Mouse (Mus musculus): ENCODE results near the gene Syne4.

The Syne4 gene

DNA sequence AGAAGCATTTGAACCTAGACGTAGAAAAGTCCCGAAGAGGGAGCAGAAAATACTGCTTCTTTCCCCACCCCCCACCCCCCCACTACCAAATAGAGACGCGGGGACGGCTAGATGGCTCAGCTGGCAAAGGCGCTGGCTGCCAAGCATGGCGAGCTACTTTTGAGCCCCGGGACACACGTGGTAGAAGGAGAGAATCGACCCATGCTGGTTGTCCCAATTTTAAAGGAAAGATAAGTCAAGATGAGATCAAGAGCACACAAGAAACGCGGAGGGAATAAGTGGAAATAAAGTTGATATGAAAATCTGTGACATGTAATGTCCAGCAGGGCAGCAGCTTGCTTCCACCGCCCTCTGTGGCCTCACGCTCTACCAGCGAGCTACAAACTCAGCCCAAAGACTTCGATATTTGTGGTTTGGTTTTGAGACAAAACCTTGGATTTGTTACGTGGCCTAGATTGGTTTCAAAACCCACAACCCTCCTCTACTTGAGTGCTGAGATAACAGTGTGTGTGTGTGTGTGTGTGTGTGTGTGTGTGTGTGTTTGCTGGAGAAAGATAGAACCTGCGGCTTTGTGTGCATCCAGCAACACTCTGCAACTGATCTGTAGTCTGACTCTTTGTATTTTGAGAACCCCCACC, 18.1 kb downstream of the Syne4 start:
- DNase-seq: no peak

DNA sequence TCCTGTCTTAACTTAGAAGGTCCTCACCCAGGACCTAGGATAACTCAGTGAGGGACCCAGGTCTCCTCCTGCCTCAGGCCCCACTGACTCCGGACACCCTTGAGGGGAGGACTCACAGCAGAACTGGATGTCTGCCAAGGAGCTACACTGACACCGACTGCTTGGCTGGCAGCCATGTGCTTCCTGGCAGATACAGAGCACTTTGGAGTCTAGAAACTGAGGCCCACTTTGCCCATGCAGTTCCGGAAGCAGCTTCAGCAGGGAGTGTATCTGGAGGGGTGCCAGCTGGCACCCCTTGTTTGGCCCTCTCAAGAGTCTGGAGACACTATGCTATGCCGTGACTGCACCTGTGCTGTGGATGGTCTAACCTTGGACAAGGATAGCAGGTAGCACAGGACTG, 18.8 kb downstream of the Syne4 start:
- DNase-seq: peak; percentile 78

DNA sequence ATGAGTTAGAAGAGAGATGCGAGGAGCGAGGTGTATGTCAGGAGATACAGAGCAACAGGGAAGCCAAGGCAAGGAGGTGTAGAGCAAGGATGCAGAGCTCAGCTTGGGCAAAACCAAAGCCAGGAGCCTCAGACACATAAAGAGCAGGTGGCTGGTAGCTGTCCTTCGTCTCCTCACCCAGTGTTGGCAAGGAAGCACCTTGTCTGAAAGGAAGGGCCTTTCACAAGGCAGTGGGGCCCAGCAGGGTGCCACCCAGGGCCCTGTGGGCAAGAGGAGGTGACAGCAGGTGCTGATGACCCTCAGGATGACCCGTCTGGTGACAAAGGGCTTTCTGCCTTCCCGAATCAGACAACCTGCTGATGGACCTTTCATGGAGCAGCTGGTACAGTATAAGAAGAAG, 20.0 kb downstream of the Syne4 start:
- no peak for DNase-seq

DNA sequence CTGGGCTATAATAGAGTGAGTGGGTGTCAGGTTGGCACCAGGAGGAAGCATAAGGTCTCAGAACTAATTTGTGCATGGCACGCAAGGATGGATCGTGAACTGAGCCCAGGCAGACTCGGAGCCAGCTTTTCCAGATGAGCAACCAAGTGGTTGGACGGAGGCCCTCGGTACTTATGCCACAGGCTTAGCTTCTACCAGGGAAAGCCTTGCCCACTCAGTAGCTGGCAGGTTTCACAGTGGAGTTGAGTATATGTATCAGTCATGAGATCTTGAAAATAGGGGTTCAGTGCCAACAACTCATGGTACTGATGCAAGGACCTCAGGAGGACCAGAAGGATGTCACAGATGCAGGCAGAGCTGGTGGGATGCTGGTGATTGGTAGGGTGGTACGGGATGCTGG, 21.1 kb downstream of the Syne4 start:
- DNase-seq: no peak

DNA sequence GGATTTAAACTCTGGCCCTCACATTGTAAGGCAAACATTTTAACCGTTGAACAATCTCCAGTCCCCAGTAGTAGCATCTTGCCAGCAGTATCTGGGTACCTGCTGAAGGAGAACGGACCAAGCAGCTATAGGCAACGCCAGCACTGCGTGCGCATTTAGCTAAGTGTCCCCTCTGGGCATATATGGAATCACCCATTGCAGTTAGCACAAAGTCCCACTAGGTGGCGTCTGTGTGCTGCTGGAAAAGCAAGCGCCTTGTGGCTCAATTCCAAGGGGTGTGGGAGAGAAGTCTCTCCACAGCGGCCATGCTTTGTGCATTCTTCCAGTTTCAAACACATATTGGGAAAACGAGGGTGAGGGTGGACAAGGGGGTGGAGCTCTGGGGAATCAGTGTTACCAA, 21.8 kb downstream of the Syne4 start:
- peak; percentile 97 for DNase-seq

DNA sequence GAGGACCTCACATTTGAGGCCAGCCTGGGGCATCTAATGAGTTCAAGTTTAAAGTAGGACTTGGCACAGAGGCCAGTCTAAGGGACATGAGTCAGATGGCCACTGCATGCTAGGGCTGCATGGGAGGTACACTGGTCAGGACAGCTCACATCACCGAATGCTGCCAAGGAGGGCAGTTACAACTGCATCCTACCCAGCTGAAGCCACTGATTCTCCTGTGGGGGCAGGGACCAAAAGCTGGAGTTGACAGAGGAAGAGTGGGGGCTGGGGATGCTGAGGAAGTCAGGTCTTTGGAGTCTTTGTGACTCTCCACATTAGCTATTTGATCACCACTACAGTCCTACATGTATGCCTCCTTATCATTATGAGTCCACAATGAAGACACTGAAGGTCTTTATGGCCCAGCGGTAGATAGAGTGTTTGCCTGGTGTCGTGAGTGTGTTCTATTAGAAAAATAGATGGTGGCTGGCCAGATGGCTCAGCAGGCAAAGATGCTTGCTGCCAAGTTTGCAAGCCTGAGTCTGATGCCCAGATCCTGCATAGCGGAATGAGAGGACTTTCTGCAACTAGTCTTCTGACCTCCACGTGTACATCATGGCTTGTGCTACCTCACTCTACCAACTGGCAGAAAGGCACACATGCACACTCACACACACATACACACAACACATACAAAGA, 25.0 kb downstream of the Syne4 start:
- no peak for DNase-seq

DNA sequence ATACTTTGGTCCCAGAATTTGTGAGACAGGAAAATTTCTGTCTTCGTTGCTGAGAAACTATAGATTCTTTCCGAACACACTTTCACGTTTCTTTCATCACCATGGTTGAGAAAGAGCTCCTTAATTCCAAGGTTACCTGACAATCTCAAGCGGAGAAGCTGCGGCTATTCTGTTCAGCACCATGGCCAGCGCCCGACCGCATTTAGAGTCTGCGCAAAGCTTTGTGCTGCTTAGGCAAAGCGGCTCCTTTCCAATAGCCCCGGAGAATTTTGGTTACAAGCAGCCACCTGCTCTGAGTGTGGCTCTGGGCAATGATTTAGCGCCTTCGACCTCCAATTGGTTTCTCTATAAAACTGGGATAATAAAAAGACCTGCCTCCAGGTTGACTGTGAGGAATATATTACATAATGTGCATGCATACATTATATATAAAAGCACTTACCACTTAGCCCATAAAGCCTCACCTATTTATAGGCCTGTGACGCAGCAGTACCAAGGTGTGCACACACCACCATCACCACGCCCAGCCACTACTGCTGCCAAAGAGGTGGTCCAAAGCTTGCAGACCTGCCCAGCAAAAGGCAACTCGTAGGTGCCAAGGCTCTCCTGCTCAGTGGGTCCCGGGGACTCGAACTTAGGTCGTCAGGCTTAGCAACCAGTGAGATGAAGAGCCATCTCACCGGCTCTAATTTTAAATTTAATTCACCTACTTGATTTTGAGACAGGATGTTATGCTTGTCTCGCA, 32.2 kb downstream of the Syne4 start:
- DNase-seq: peak; percentile 52

DNA sequence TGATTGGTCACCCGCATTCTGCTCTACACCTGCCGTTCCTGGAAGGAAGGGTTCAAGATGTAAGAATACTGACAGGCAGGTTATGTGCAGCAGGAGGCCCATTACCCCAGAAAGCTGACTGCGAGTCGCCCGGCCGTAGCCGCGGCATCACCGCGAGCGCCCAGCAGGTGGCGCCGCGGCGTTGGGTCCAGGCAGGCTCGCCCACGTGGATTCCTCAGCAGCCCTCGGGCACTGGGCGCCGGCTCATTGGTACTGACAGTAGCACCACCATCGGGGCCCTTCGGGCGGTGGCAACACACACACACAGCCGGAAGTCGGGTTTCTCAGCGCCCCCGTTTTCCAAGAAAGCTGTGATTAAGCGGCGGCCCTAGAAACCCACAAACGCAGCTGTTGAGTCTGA, 33.2 kb downstream of the Syne4 start:
- peak; percentile 79 for DNase-seq

DNA sequence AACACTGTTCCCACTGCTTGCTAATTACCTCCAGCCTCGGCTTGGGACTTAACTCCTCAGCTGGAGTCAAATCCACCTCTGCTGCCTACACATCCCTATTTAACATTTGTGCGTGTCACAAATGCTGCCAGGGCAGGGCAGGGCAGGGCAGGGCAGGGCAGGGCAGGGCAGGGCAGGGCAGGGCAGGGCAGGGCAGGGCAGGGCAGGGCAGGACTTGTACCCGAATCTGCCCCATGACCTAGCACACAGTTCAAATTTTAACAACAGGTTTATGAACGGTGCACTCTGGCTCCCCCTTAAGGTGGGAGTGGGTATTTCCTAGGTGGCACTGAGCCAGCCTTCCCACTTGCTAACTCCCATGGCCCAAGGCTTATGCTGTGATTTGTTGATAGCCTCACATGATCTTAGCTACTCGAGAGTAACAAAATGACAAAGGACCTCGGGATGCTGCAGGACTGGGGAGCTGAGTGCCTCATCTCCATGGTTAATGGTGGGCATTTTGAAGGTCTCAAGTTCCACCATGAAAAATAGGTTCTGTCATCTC, 38.7 kb downstream of the Syne4 start:
- peak; percentile 65 for DNase-seq

DNA sequence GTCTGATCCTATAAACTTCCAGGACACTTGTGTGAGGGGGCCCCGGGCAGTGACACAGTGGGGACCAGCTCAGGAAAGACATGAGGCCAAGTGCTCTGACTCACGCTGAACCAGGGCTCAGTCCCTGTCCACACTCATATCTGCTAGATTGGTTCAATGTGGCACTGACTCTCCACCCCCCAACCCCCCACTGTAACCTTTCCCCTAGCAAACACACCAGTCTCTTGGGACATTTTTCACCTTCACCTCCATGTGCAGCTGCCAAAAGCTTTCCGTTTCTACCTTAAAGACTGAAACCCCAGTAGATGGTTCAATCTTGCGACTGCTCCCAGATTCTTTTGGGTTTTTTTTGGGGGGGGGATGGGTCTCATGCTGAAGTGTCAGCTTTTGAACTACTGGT, 39.5 kb downstream of the Syne4 start:
- DNase-seq: no peak

DNA sequence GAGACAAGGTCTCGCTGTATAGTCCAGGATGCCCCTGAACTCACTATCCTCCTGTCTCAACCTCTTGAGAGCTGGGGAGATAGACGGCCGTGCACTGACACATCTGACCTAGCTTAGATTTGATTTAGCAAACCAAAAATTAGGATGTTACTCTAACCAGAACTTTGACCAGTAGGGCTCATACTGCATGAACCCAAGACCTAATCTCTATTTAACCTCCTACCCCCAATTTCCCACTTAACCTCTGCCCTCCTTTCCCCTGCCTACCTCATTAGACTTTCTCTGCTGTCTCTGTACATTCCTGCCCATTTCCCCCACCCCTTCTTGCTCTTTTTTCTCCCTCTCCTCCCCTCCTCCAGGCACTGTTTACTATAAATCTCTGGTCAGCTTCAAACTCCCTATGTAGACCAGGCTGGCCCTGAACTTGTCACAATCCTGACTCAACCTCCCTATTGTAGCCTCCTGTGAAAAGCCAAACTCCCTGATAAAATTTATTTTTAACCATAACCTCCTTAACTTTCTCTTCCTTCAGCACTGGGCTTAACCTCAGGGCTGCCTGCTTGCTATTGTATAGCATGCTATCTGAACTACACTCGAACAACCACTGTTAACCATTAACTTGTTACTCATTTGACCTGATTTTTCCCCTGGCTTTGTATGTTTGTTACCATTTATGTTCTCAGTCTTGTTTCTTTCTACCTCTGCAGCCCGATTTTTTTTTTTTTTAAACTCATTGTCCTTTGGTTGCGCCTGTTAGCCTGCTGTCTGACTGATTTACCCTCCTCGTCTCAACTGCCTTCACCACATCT, 44.0 kb downstream of the Syne4 start:
- no peak for DNase-seq

DNA sequence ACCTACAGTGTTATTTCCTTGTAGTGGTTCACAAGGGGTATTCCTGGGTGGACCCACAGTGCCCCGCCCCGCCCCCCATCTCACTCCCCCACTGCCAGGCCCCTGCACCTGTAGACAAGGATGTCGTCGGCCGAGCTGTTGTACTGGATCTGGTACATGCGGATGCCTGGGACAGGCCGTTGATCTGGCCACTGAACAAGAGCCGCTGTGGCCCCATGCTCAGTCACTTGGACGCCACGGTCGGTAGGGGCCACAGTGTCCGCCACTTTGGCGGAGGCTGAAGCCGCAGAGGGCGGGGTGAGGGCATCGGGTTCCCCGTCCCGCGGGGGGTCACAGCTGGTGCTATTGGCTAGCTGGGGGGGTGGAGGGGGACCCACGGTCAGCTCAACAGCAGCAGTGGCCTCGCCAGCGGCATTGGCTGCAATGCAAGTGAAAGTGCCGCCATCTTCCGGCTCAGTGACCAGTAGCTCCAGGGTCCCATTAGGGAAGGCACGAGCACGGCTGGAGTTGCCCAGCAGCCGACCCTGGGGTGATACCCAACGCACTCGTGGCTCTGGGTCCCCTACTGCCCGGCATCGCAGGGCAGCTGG, 44.8 kb downstream of the Syne4 start:
- DNase-seq: no peak

DNA sequence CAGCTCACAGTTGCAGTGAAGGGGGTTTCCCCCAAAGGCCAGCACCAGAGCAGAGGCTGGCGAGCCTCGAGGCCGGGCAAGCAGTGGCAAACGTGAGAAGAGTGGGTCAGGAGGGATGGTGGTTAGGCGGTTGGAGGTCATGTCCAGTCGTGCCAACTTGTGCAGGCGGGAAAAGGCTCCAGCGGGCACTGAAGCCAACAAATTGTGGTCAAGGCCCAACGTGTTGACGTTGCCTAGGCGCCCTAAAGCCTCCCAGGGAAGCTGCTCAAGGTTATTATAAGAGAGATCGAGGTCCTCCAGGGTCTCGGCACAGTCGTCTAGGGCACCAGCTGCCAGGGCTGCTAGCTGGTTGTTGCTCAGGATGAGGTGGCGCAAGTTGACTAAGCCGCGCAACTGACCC, 45.4 kb downstream of the Syne4 start:
- DNase-seq: no peak

DNA sequence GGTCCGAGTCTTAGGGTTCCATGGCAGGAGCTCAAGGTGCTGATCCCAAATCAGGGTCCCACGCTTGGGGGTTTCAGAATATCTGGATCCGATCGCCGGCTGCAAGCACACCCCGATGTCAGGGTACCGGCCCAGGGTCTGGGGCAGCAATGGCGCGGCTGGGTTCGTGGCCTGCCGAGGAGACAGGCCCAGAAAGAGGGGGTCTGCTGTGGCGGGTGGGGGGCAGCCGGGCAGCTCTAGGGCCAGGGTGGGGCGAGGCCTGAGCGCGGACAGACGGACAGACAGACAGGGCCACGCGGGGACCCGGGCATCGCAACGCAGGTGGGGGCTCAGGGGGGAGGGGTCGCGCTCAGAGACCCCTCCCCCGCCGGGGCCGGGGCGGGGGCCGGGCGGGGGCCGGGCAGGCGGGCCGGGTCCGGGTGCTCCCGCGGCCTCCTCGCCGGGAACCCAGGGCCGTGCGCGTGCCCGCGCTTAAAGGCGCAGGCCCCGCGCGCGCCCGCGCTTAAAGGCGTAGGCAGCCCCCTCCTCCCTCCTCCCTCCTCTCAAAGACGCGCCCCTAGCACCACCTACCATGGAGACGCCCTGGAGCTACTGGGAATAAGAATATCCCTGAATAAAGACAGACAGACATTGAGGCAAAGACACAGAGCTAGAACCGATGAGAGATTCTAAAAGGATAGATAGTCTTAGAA, 48.2 kb downstream of the Syne4 start, which contains the start of gene Lrfn3:
TSS of gene Lrfn3 (minus strand) at position 121 of the 692 bp plus-strand sequence.
- peak; percentile 84 for DNase-seq

DNA sequence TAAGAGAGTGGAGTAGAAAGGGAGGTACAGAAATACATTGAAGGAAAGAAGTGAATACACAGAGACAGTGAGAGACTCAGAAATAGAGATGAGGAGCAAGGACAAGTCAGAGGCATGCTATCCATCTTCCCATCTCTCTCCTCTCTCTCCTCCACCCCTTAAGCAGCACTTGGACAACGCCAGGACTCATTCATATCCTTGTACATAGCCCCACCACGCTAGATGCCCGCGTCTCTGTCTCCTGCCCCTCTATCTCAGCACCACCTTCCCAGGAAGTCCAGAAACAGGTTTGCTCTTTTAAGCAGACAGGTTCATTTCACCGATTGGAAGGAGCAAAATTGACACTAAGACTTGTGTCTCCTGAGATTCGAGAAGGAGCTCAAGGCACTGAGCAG, 48.7 kb downstream of the Syne4 start:
- DNase-seq: no peak

DNA sequence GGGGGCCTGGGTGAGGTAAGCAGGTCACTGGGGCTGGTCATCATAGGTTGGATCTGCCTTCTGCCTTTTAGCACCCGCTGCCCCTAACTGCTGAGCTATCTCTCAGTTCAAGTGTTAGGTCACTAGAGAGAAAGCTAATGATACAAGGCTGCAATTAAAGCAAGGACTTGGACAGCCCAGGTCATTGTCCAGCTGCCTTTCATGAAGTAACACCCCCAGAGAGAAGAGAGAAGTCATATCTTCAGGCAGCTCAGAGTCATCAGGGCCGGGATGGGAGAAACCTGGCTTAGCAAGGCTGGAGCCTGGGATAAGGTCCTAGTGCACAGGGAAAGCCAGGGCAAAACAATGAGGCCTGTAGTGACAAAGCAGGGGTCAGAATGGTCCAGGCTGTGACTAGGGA, 52.9 kb downstream of the Syne4 start:
- no peak for DNase-seq
